25 mouse cellular contexts compared by ENCODE assay signal in the genomic region with DNA sequence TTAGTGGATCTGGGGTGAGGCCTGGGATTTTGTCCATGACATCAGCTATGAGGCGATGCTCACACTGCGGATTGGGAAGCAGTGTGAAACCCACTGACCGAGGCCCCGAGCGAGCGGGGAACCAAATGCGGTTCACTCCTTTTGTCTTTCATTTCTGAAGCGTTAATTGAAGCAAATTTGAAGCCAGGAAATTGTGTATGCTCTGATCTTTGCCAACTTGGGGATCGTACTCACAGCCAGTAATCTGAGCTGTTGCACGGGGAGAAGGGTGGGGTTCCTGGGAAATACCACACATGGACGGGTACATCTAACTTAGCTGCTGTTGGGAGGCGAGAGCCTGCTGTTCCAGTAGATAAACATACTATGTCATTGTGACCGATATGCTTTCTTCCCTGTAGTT. TPM values are rescaled to one million over a fixed set of nuclear protein-coding genes. Genes with fewer than 3 reads are reported as not detected.
DNase-seq lines count a peak whose midpoint lies in the region; ATAC-seq lines count a peak whose summit lies in the region.
"Had no signal": no experiment of that assay in that cellular context is flagged by ENCODE, and none has a peak within 500 bp of the region (broad histone marks: within the 10 kb centered on the region; RNA-seq: fewer than 3 reads in every experiment).

No protein-coding gene starts in this region.

- no peak overlapping the region for H3K9ac ChIP-seq in forebrain, embryonic 14.5 days (ENCODE audit: low read length)
- no peak overlapping the region for H3K9ac ChIP-seq in forebrain, embryonic 12.5 days
- H3K9ac ChIP-seq: heart, embryonic 13.5 days; hindbrain, embryonic 15.5 days; limb, embryonic 13.5 days; liver, embryonic 12.5 days; neural tube, embryonic 12.5 days had no signal

- peak overlapping the region; percentile 75 for H3K27ac ChIP-seq in forebrain, embryonic 14.5 days (ENCODE audit: low read depth, low read length)
- no peak overlapping the region for H3K27ac ChIP-seq in forebrain, embryonic 12.5 days
- H3K27ac ChIP-seq: embryonic facial prominence, embryonic 10.5 days; heart, embryonic 13.5 days; hindbrain, embryonic 15.5 days; limb, embryonic 13.5 days; liver, embryonic 12.5 days; neural tube, embryonic 12.5 days had no signal

- H3K4me3 ChIP-seq in forebrain, embryonic 14.5 days (ENCODE audit: low read depth, low read length) = no peak overlapping the region
- no peak overlapping the region for H3K4me3 ChIP-seq in forebrain, embryonic 12.5 days (replicated peaks)
- H3K4me3 ChIP-seq: embryonic facial prominence, embryonic 10.5 days; heart, embryonic 13.5 days; hindbrain, embryonic 15.5 days; limb, embryonic 13.5 days; liver, embryonic 12.5 days; midbrain, embryonic 10.5 days; neural tube, embryonic 12.5 days had no signal

- no peaks in the 10 kb centered on the region for H3K36me3 ChIP-seq in forebrain, embryonic 14.5 days (ENCODE audit: control insufficient read depth, insufficient read depth, low read length)
- no peaks in the 10 kb centered on the region for H3K36me3 ChIP-seq in forebrain, embryonic 12.5 days (replicated peaks)
- H3K36me3 ChIP-seq: embryonic facial prominence, embryonic 10.5 days; heart, embryonic 13.5 days; hindbrain, embryonic 15.5 days; limb, embryonic 13.5 days; liver, embryonic 12.5 days; midbrain, embryonic 10.5 days; neural tube, embryonic 12.5 days had no signal

- peaks cover 4% of the 10 kb centered on the region for H3K4me1 ChIP-seq in forebrain, embryonic 14.5 days (ENCODE audit: control insufficient read depth, insufficient read depth, low read length)
- 0 out of 2 replicates have a peak, but pooled peaks cover 3% of the 10 kb centered on the region for H3K4me1 ChIP-seq in forebrain, embryonic 12.5 days
- H3K4me1 ChIP-seq: embryonic facial prominence, embryonic 10.5 days; heart, embryonic 13.5 days; hindbrain, embryonic 15.5 days; liver, embryonic 12.5 days had no signal

- 47% methylated on average over 13 of the region's 13 CpGs for WGBS in forebrain, embryonic 14.5 days
- WGBS in forebrain, embryonic 12.5 days = 78% methylated on average over 13 of the region's 13 CpGs

- H3K4me2 ChIP-seq in forebrain, embryonic 14.5 days (ENCODE audit: low read length) = no peak overlapping the region
- H3K4me2 ChIP-seq in forebrain, embryonic 12.5 days = no peak overlapping the region
- H3K4me2 ChIP-seq: heart, embryonic 13.5 days; hindbrain, embryonic 15.5 days; limb, embryonic 13.5 days; liver, embryonic 12.5 days; neural tube, embryonic 12.5 days had no signal

- H3K27me3 ChIP-seq in forebrain, embryonic 14.5 days (replicated peaks; ENCODE audit: control insufficient read depth, insufficient read depth, low read length) = no peaks in the 10 kb centered on the region
- H3K27me3 ChIP-seq in forebrain, embryonic 12.5 days = no peaks in the 10 kb centered on the region
- H3K27me3 ChIP-seq: heart, embryonic 13.5 days; hindbrain, embryonic 15.5 days; limb, embryonic 13.5 days; liver, embryonic 12.5 days; neural tube, embryonic 12.5 days had no signal

- DNase-seq in cerebellum, adult 11-12 months = peak; percentile 16
- peak; percentile 76 for DNase-seq in forebrain, embryonic 14.5 days (ENCODE audit: low spot score)
- DNase-seq in layer of hippocampus, postnatal 10 days (ENCODE audit: low spot score in 2 of 2) = peak; percentile 24 to 50
- DNase-seq in layer of hippocampus, adult 9-11 months = no peak
- peak; percentile 45 for DNase-seq in retina, postnatal 1 day
- DNase-seq in retina, embryonic 14.5 days (ENCODE audit: low spot score) = no peak
- DNase-seq: adrenal gland, postnatal 10 days; gastrocnemius, postnatal 25 days; heart, adult 18-20 months; heart, postnatal 14 days; kidney, adult 9 months; kidney, postnatal 14 days; lung, adult 18-20 months; lung, postnatal 10 days; thymus, postnatal 14 days had no signal

- ATAC-seq in cerebellum, adult (ENCODE audit: insufficient number of reproducible peaks, low FRiP score, low TSS enrichment) = no peak
- ATAC-seq in forebrain, embryonic 14.5 days = peak; percentile 49
- no peak for ATAC-seq in forebrain, embryonic 12.5 days (ENCODE audit: low FRiP score)
- ATAC-seq: intestine, embryonic 16.5 days; liver, embryonic 12.5 days had no signal

- H3K9me3 ChIP-seq in forebrain, embryonic 14.5 days (replicated peaks; ENCODE audit: control insufficient read depth, low read length) = no peaks in the 10 kb centered on the region
- H3K9me3 ChIP-seq in forebrain, embryonic 12.5 days = no peaks in the 10 kb centered on the region
- H3K9me3 ChIP-seq: embryonic facial prominence, embryonic 10.5 days; heart, embryonic 13.5 days; hindbrain, embryonic 15.5 days; limb, embryonic 13.5 days; liver, embryonic 12.5 days; midbrain, embryonic 10.5 days; neural tube, embryonic 12.5 days had no signal

RNA-seq across cellular contexts. Expression of a gene that starts 50.9 kb away (rescaled TPM):
- 113 and 159 TPM in 2 replicates for polyA plus RNA-seq in forebrain, embryonic 14.5 days (2014; fragmentation: Nextera tagmentation; extraction: Ambion mirVana)
- polyA plus RNA-seq in forebrain, embryonic 12.5 days (2016; fragmentation: Nextera tagmentation; extraction: Ambion mirVana) = 101 and 106 TPM in 2 replicates
- 100 to 1,000 TPM; 300 to 305 TPM for total RNA-seq in layer of hippocampus, postnatal 10 days (2021)

RNA-seq across cellular contexts. Expression of a gene that starts 58.2 kb away (rescaled TPM):
- polyA plus RNA-seq in forebrain, embryonic 14.5 days (2014; fragmentation: Nextera tagmentation; extraction: Ambion mirVana) = 40.3 and 42.2 TPM in 2 replicates
- 30.7 and 34.9 TPM in 2 replicates for polyA plus RNA-seq in forebrain, embryonic 12.5 days (2016; fragmentation: Nextera tagmentation; extraction: Ambion mirVana)
- total RNA-seq in layer of hippocampus, postnatal 10 days (2021) = 10 to 100 TPM; 44.0 to 47.0 TPM

RNA-seq across cellular contexts. Expression of a gene that starts 58.6 kb away (rescaled TPM):
- polyA plus RNA-seq in forebrain, embryonic 14.5 days (2014; fragmentation: Nextera tagmentation; extraction: Ambion mirVana) = 25.9 and 28.0 TPM in 2 replicates
- 48.5 and 51.3 TPM in 2 replicates for polyA plus RNA-seq in forebrain, embryonic 12.5 days (2016; fragmentation: Nextera tagmentation; extraction: Ambion mirVana)
- total RNA-seq in layer of hippocampus, postnatal 10 days (2021) = 10 to 100 TPM; 19.5 to 24.6 TPM

Comparison
In these comparisons a context has a peak if more than half of its experiments do, and no peak if none do; other contexts are left out.
1. DNase-seq: peak in cerebellum, adult 11-12 months (single experiment), forebrain, embryonic 14.5 days (single experiment), layer of hippocampus, postnatal 10 days (2 of 2) and retina, postnatal 1 day (single experiment); none in layer of hippocampus, adult 9-11 months (single experiment) and retina, embryonic 14.5 days (single experiment).